Mouse (Mus musculus): ENCODE measurements around the gene E130308A19Rik. TPM values are rescaled to one million over a fixed set of nuclear protein-coding genes. Genes with fewer than 3 reads are reported as not detected.

Gene E130308A19Rik
- 11.6 and 21.2 TPM in 2 replicates for polyA plus RNA-seq (2015; fragmentation: Nextera tagmentation; extraction: Ambion mirVana)

GRCm38 (mm10) chr4:59625998-59626910 lies at the start of gene E130308A19Rik:
E130308A19Rik (plus strand) TSS chr4:59626211.

DNA sequence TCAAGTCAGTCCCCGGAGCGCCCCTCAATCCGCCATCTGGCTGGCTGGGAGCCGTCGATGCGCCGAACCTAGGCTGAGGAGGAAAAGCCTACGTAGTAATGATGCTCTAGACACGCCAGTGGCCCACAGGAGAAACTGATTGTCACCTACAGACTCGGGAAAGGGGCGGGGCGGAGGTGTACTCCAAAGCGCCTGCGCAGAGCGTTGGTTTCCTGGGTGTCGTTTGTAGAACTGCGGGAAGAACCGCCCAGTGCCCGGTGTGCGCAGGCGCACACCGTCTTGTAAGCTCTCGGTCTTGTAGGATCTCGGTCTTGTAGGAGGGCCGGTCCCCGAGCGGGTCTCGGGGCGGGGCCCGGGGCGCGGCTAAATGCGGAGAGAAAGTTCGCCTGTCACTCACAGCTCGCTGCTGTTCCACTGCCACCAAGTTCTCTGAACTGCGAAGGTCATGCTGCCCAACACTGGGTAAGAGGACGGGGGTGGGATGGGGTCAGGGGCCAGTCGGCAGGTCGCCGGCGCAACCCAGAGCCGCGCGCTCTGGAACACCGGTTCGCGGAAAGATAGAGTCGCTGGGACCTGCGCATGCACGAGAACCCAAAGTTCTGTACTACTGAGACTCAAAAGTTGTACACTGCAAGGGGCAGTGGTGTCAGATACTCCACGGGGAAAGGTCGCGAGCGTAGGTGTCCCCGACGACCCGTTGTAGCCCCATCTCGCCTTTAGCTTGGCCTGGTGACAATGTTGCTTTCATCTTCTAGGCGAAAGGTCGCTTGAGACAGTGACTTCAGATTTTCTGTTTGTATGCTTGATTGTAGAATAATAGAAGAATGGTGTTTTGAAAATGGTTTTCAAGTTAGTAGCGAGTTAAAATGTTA lies 44.5 kb upstream of the E130308A19Rik start, which contains the start of gene Hsdl2:
Hsdl2 (plus strand) TSS at position 250 of the 872 bp plus-strand sequence.

GRCm38 (mm10) chr4:59801489-59801888 lies 175.5 kb downstream of the E130308A19Rik start, which contains the start of gene Inip:
Inip (minus strand) TSS chr4:59801589.

DNA sequence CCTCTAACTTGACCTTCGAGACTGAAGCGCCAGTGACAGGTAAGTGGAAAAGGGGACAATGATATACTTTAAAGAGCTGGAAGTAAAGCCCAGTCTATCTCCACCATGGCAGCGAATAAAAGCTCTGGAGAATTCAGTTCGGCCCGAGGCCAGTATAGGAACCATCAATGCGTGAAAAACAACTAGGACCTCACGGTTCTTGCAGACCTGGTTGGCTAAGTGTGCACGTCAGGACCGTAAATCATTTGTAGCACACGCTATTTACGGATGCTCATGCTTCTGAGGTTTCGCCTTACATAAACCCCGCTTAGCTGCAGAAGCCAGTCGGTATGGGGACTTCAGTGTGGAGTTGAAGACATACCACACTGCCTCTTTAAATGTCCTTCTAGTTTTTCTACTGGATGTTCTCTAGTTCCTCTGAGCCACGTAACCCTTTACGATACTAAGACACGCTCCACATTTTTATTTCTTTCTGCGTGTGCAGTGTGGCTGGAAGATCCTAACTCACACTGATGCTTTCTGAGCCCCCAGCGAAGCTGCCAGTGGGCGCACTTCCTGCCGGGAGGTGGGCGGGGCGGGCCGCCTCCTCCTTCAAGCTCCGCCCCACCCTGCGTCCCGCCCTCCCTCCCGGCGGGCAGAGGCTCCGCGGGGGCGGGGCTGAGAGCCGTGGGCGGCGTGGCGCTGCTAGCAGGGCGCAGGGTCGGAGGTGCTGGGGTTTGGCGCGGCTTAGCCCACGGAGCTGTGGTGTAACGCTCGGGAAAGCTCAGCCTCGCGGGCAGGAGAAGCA lies 179.4 kb downstream of the E130308A19Rik start, which contains the start of gene Snx30:
Snx30 (plus strand) TSS at position 660 of the 787 bp plus-strand sequence.

Other genes with a start within 250 kb of the E130308A19Rik start
- gene Susd1, start 187.6 kb upstream of the E130308A19Rik start, polyA plus RNA-seq (2015; fragmentation: Nextera tagmentation; extraction: Ambion mirVana) = 4.5 and 6.9 TPM in 2 replicates
- gene Ptbp3, start 76.8 kb upstream of the E130308A19Rik start, polyA plus RNA-seq (2015; fragmentation: Nextera tagmentation; extraction: Ambion mirVana) = 28.8 and 41.8 TPM in 2 replicates
- 42.9 and 59.2 TPM in 2 replicates for gene Hsdl2, start 44.6 kb upstream of the E130308A19Rik start, polyA plus RNA-seq (2015; fragmentation: Nextera tagmentation; extraction: Ambion mirVana)
- gene Inip, start 175.4 kb downstream of the E130308A19Rik start, polyA plus RNA-seq (2015; fragmentation: Nextera tagmentation; extraction: Ambion mirVana) = 18.8 and 27.8 TPM in 2 replicates
- 5.7 and 7.0 TPM in 2 replicates for gene Snx30, start 179.6 kb downstream of the E130308A19Rik start, polyA plus RNA-seq (2015; fragmentation: Nextera tagmentation; extraction: Ambion mirVana)

All from adrenal gland, postnatal 0 days (tissue).